Mouse (Mus musculus) olfactory bulb, adult 2 months (tissue): ENCODE data around the gene Zfp870. TPM values are rescaled to one million over a fixed set of nuclear protein-coding genes. Genes with fewer than 3 reads are reported as not detected.
"Not testable (repeated sequence)": the region's sequence is repeated elsewhere in the genome, so short reads cannot be mapped to it uniquely, and the experiment has no call there.

Experiments
- H3K27ac ChIP-seq: fragments of 200-500 bp; 2 replicates; pipeline ENCODE4 v1.5.1; 2012; ENCODE audit warnings: low read depth, low read length; ENCODE audit not compliant: insufficient read depth
- H3K4me1 ChIP-seq: fragments of 200-500 bp; 2 replicates; pipeline ENCODE4 v1.6.1; 2012; ENCODE audit warnings: low read length; ENCODE audit not compliant: control insufficient read depth, insufficient read depth
- H3K4me3 ChIP-seq: fragments of 200-500 bp; 2 replicates; pipeline ENCODE4 v1.5.1; 2012; ENCODE audit warnings: mild to moderate bottlenecking, low read depth, low read length, moderate library complexity; ENCODE audit not compliant: insufficient read depth
- CTCF ChIP-seq: fragments of 200-500 bp; IDR thresholded peaks from 2 replicates; pipeline ENCODE4 v1.5.1; 2012; ENCODE audit warnings: low read depth, mild to moderate bottlenecking, low read length, moderate library complexity; ENCODE audit not compliant: insufficient read depth
- POLR2A ChIP-seq: fragments of 200-500 bp; IDR thresholded peaks from 2 replicates; pipeline ENCODE4 v1.6.1; 2012; ENCODE audit warnings: mild to moderate bottlenecking, low read depth, low read length, moderate library complexity; ENCODE audit not compliant: insufficient read depth
- WGBS: fragments of 180-500 bp; shearing (Covaris S2); methylation state at CpG from one replicate; pipeline ENCODE4 v1.1.7; 2018; 5-methylcytosine and 5-hydroxymethylcytosine counted together
- polyA plus RNA-seq: library from polyadenylated mRNA; stranded (reverse); fragments of >200 nt; gene quantifications from 2 replicates; pipeline ENCODE4 v1.2.4, GENCODE M21; 2012; ENCODE audit warnings: low replicate concordance; ENCODE audit not compliant: missing spikeins, insufficient read depth, insufficient read length

Zfp870 gene
- polyA plus RNA-seq, 1 experiment, result not detected

GRCm38 (mm10) chr17:32877471-32878171, 13.8 kb downstream of the Zfp870 start:
- no peaks in the 10 kb centered on the region for H3K4me1 ChIP-seq
- TF ChIP-seq CTCF (no peak), POLR2A (no peak)
- WGBS, result 18% methylated on average over 22 of the region's 22 CpGs
- no peak overlapping the region for H3K4me3 ChIP-seq
- H3K27ac ChIP-seq, result no peak overlapping the region

GRCm38 (mm10) chr17:32872696-32873095, 18.7 kb downstream of the Zfp870 start:
- TF ChIP-seq CTCF (no peak), POLR2A (no peak)
- Histone ChIP-seq H3K27ac (no peak overlapping the region), H3K4me3 (no peak overlapping the region), H3K4me1 (no peaks in the 10 kb centered on the region)
- WGBS, result 58% methylated on average over 5 of the region's 5 CpGs

GRCm38 (mm10) chr17:32872091-32872490, 19.4 kb downstream of the Zfp870 start:
- TF ChIP-seq CTCF (no peak), POLR2A (no peak)
- no peak overlapping the region for H3K27ac ChIP-seq
- 84% methylated on average over 4 of the region's 4 CpGs for WGBS
- no peak overlapping the region for H3K4me3 ChIP-seq
- no peaks in the 10 kb centered on the region for H3K4me1 ChIP-seq

GRCm38 (mm10) chr17:32871483-32871882, 20.0 kb downstream of the Zfp870 start:
- H3K4me1 ChIP-seq, result no peaks in the 10 kb centered on the region
- TF ChIP-seq POLR2A, result no peak
- no peak overlapping the region for H3K4me3 ChIP-seq
- H3K27ac ChIP-seq, result no peak overlapping the region
- WGBS, result 91% methylated on average over 1 of the region's 1 CpGs

GRCm38 (mm10) chr17:32867266-32867665, 24.2 kb downstream of the Zfp870 start:
- not testable (repeated sequence) for H3K4me3 ChIP-seq, H3K27ac ChIP-seq, H3K4me1 ChIP-seq
- WGBS, result 59% methylated on average over 5 of the region's 7 CpGs

- 77% methylated on average over 4 of the region's 6 CpGs for WGBS
- not testable (repeated sequence) for H3K4me1 ChIP-seq, H3K4me3 ChIP-seq, H3K27ac ChIP-seq
Measured at GRCm38 (mm10) chr17:32856713-32857112, 34.7 kb downstream of the Zfp870 start.

GRCm38 (mm10) chr17:32851581-32851980, 39.9 kb downstream of the Zfp870 start:
- TF ChIP-seq CTCF (no peak), POLR2A (no peak)
- Histone ChIP-seq H3K4me3 (no peak overlapping the region), H3K27ac (no peak overlapping the region), H3K4me1 (no peaks in the 10 kb centered on the region)
- WGBS, result 25% methylated on average over 7 of the region's 7 CpGs

GRCm38 (mm10) chr17:32841388-32841787, 50.1 kb downstream of the Zfp870 start:
- Histone ChIP-seq H3K27ac (no peak overlapping the region), H3K4me1 (peaks cover 3% of the 10 kb centered on the region; the same call in 1 of the 2 replicates), H3K4me3 (no peak overlapping the region)
- 46% methylated on average over 2 of the region's 2 CpGs for WGBS
- TF ChIP-seq CTCF, result no peak
- no peak for TF ChIP-seq POLR2A

- Histone ChIP-seq H3K4me3 (no peak overlapping the region), H3K4me1 (peaks cover 3% of the 10 kb centered on the region; the same call in 1 of the 2 replicates), H3K27ac (no peak overlapping the region)
- 40% methylated on average over 15 of the region's 15 CpGs for WGBS
- TF ChIP-seq CTCF (no peak), POLR2A (no peak)
Measured at GRCm38 (mm10) chr17:32839083-32839802, 52.2 kb downstream of the Zfp870 start.

- no peak overlapping the region; the same call in 1 of the 2 replicates for H3K4me3 ChIP-seq
- WGBS, result 34% methylated on average over 3 of the region's 3 CpGs
- H3K27ac ChIP-seq, result no peak overlapping the region
- H3K4me1 ChIP-seq, result no peaks in the 10 kb centered on the region
- TF ChIP-seq POLR2A, result no peak
- no peak for TF ChIP-seq CTCF
Measured at GRCm38 (mm10) chr17:32830418-32830782, 61.0 kb downstream of the Zfp870 start.
